Mouse (Mus musculus) layer of hippocampus, postnatal 36 days (tissue): ENCODE measurements around the gene Stk32c. TPM values are rescaled to one million over a fixed set of nuclear protein-coding genes. Genes with fewer than 3 reads are reported as not detected.
A peak's percentile ranks its signal among the peaks of the same experiment; 100 is the strongest.

Experiments used
- DNase-seq, 2 experiments: peaks; one replicate each; pipeline ENCODE4 v3.0.0; 2022
- total RNA-seq, 2 experiments: library from RNA; stranded (reverse); gene quantifications; 2 replicates each; pipeline ENCODE4 v1.2.3; 2021

The Stk32c gene
- total RNA-seq, 2 experiments from 2014 or later, result 101 to 105 TPM

DNA sequence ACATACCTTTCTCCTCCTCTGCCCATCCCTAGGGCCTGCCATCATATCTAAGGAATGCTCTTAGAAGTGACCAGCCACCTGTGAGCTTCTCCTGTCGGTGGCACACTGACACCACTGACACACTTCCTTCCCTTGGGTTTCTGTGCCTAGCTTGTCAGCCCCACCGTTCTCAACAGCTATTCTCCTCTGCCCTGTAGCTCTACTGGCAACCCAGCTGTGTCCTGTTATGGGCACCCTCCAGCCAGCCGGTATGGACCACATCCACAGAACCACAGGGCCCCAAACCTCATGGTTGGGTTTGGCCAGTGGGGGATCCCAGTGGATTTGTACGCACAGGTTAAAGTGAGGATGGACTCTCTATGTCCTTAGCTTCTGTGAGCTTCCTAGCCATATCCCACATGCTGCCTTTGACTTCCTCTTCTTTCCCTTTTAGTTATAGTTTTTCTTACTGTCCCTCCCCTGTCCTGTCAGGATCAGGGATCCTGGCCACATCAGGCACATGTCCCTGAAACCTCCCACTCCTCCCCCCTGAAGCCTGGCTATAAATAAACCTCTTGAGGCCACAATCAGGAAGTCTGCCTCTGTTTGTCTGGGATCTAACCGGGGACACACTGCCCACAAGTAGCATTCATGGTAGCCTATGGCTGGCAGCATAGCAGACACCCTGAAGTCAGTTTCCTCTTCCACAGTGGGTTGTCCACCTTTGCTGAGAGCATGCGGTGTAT is 15.5 kb upstream of the Stk32c start:
- no peak for DNase-seq

DNA sequence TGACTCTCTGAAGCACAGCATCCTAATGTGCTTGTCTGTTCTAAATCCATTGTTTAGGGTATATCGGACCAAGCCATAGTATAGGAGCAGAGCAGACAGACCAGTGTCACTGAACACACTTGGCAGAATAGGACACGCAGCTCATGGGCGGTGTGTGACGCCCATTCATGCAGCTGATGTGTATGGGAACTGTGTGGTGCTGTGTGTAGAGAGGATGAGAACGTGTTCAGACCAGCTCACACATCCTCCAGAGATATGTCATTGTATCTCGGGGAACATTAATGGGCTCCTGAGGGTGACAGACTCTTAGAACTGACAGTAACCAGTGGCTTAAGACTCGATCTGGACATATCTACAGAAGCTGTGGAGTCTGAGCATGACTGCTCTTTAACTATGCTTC is 13.3 kb upstream of the Stk32c start:
- peak in 1 of 2 experiments; percentile 0 for DNase-seq

DNA sequence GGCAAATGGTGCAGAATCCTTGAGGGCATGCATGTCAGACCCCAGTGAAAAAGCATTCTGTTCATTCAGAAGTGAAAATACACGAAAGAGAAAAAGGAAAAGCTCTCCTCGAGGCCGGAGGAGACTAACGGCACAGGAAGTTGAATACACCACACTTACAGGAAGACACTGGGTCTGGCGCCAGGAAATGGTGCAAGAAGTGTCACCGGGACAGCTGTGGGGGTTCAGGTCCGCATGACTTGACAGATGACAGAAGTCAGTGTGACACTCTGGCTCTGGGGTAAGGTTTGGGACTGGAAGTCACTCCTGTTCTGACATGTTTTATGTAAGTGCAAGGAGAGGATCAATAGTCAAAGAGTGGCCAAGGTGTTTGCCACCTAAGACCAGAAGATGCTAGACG is 11.6 kb upstream of the Stk32c start:
- no peak for DNase-seq

DNA sequence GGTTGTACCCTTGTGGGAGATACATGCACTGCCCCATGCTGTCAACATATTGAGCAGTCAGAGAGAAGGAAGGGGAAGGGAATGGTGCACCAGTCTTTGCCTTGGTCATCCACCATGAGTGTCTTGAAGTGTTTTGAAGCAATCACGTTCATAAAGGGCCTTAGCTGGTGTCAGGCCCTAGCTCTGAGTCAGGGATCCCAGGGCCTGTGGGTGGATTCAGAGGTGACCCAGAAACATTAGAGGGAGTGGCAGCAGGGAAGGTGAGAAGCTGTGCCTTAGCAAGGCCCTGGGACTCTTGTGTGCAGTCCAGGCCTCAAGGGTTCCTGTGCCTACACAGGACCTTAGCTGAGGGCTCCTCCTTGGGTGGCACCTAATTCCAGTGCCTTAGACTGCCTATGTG is 11.0 kb upstream of the Stk32c start:
- DNase-seq, result peak in 1 of 2 experiments; percentile 0

DNA sequence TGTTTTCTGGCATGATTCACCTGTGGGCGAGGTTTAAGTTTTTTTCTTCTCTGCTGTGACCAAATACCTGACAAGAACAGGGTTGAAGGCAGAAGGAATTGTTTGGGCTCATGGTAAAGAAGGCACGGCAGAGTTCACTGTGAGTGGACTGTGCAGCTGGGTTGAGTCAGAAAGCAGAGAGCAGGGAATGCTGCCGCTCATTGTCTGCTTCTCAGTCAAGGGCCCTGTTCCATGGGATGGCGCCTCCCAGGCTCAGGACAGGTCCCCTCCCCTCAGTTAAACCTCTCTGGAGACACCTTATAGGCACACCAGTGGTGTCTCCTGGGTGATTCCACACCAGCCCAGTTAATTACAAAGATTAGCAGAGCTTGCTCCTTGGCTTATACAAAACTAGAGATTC is 9.2 kb upstream of the Stk32c start:
- DNase-seq, result no peak

DNA sequence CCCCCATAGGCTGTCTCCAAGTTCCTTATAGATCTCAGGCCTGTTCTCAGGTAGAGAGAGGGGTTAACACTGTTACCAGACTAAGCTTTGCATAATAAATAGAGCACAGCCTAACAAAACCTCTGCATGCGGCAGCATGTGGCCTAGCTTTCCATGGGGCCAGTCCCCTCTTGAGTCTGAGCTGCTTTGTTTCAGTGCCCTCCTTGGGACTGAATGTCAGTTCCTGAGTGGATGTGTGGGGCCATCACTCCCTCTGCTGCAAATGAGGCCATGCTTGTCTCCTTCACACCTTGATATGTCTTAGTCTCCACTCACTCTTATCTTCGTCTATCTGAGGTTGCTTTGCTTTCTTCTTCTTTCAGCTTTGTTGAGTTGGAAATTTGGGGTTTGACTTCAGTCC is 8.7 kb upstream of the Stk32c start:
- DNase-seq, result no peak

DNA sequence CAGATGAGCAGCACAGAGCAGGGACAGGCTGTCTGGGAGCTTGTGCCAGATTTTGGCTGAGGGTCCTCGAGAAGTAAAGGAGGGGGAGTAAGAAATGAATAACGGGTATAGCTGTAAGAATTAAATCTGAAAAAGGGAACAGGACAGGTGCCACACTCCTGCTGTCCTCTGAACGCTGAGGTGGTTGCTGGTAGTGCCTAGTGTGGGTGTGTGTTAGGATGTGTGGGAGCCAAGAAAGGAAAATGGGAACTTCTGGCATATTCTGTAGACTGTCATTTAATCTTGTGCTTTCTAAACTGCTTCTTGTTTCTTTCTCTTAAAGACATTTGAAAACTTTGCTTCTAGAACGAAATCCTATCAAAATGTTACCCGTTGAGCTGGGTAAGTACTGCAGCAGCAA is 8.0 kb upstream of the Stk32c start:
- no peak for DNase-seq

DNA sequence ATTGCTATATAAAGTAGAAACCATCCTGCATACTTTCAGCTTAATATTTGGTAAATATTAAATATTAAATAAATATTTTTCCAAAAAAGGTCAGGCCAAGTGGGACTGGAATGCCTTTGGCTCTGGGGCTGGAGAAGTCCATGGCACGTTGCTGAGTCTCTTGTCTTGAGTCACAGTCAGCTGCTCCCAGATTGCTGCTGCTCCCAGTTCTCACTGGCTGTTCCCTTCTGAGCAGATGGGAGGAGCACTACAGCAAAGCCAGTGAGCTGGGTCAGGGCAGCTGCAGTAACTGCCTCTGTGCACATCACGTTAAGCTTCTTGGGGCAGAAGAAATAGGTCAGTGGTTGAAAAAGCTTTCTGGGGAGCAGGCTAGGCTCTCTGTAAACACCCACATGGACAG is 7.2 kb upstream of the Stk32c start:
- DNase-seq, result no peak

DNA sequence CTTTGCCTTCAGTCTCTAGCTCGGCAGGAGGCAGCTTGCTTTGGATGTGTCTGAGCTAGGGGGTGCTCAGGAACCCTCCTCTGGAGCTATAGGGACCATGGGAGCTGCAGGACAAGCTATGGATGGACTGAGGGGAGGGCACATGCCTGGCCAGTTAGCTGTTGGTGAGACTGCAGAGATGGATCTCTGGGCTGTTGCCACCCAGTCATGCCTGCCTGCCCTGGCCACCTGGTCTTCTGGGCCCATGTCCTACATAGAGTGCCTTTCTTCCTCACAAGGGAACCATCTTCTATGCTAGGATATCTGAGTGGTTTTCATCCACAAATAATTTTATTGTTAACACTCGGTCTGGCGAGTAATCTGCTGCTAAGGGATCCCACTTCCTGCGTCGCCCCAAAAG is 6.4 kb upstream of the Stk32c start:
- DNase-seq, result no peak

DNA sequence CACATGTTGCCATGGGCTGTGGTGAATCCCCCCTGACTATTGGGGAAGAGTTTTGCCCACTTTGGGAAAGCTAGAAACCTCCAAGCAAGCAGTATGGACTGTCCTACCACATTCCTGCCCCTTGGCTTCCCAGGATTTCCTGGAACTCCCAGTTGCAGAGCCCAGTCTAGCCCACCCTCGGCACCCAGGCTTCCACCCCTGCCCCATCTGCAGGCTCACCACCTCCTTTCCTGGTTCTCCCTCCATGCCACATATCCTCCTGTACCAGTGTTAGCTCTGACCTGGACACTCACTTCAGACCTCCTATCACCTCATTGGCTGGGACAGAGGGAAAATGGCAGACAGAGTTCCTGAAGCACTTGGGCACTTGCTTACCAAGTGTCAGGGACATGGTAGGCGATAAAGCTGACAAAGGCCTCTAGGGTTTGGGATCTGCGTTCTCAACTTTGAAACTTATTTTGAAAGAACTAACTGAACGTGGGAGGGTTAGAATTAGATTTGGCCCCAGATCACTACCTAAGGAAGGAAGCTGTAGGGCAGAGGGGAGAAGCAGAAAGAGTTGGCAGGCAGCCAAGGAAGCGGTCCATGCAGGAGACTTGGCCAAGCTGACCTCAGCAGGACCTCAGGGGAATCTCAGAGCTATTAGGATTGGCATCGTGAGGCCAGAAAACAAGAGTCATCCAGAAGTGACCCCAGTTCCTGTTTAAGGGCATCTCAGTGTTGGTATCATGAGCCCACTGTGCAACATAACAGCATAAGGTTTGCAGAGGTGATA is 5.7 kb upstream of the Stk32c start:
- DNase-seq, result no peak

DNA sequence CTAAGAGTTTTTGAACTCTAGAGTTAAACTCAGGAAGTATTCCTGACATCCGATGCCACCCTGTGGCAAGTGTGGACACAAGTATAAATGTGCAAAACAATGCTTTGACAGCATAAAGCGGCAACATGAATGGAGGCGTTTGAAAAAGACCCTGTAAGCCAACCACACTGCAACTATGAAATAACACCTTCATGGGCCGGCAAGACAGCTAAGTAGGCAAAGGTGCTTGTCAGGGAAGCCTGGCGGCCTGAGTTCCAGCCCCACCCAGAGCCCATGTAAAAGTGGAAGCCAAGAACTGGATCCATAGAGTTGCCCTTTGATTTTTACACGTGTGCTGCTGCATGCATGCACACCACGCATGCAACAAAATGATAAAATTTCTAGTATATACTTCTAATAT is 3.9 kb upstream of the Stk32c start:
- peak in 1 of 2 experiments; percentile 4 for DNase-seq

DNA sequence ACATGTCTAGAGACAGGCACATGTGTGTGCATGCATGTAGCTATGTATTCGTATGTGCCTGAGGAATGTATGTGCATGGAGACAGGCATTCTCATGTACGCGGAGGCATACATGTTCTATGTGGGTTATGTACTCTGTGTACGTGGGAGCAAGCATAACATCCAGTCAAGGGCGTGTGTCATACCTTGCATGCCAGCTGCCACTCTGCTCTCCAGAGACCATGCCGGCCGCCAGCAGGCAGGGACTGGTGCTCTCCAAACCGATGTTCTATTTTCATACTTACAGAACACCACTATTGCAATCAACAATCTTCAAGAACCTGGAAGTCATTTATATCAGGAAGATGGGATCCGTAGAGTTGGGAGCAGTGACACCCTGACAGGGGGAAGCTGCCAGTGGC is 3.4 kb upstream of the Stk32c start:
- peak in 1 of 2 experiments; percentile 1 for DNase-seq

DNA sequence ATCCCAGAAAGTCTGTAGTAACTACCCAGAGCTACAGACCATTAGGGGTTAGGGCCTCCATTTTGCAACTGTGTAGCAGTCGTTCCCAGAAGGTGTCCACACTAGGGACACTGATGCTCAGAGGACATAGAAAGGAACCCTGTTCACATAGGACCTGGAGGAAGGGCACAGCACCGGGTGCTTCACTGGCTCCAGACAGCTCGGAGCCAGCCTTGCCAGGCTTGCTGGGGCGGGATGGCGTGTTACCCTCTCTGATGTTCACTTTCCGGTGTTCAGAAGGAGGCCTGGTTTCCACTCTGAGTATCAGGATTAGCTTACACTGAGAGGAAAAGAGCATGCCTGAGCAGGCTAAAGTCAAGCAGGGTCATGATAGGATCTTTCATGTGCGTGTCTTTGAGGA is 2.8 kb upstream of the Stk32c start:
- DNase-seq, result peak in 1 of 2 experiments; percentile 1

DNA sequence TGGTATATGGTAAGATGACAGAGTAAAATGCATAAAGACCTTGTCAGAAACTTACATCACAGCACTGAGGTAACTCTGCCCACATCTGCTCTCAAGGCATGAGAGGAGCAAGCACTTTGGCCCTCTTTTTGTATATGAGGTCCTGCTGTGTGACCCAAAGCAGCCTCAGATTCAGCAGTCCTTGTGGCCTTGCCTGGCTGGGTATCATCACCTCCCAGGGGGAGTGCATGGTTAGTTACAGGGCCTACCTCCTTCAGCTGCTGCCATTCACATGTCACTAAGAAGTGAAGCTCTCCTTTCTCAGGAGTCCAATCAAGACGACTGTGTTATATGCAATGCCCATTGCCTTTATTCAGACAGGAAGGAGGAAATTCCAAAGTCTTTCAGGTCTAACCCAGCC is 2.4 kb upstream of the Stk32c start:
- DNase-seq, result peak in 1 of 2 experiments; percentile 1

DNA sequence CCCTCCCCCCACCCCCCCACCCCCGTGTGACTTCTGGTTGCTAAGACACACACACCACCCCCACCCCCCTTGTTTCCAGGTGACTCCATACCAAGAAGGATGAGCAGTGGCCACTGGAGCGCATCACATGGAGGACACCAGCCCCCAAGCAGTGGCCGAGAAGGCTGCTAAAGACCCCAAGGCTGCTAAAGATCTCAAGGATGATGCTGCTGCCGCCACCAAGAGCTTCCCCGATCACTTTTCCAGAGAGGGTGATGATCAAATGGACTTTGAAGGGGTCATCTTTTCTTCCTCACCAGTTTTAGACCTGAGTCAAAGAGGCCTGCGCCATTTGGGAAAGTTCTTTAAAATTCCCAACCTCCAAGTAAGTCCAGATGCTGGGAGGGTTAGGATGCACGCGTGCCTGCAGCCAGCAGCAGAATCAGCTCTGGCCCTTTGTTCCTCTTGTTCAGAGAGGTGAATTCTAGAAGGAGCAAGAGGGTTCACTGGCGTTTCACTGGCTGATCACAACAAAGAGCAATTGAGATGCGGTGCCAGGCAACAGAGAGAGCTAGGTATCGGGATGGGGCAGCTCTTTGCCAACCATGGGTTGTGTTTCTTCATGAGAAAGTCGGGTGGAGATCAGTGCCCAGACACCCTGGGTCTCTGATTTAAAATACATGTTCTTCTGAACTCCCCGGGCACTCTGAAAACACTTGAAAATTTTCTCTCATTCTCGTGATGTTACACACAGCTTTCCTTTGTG is 1.7 kb upstream of the Stk32c start:
- peak in 1 of 2 experiments; percentile 1 for DNase-seq

DNA sequence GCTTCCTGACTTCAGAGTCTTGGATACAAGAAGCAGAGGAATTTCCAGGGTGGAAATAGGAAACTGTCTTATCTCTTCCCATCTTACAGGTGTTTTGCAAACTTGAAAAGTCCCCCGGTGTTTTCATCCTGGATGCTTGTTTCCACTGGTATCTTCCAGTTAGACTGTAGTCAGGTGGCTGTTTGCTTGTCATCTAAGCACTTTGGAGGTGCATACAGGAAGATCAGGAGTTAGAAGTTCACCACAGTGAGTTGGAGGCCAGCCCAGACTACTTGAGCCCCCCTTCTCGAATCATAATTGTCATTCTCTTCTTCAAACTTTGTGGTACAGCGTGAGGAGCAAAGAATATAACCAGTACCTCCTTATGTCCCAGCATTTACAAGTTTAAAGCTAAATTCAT is 1.1 kb upstream of the Stk32c start:
- DNase-seq, result peak in 1 of 2 experiments; percentile 0

DNA sequence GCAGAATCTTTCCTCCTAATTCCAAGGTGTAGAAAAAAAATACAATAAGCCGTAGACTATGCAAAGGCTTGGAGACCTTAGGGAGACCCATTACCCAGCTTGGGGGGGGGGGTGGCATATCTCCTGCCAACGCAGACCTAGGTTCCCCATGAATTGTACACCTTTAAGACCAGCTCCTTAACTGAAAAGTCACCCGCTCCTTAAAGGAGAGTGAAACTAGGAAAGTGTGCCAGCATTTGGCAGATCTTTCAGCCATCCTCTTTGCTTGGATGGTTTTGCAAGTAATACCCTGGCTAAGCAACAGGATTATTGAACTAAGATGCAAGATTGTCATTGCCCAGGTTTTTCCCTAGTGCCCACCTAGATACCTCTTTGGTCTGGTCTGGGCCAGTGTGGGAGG is 644 bp upstream of the Stk32c start:
- no peak for DNase-seq

DNA sequence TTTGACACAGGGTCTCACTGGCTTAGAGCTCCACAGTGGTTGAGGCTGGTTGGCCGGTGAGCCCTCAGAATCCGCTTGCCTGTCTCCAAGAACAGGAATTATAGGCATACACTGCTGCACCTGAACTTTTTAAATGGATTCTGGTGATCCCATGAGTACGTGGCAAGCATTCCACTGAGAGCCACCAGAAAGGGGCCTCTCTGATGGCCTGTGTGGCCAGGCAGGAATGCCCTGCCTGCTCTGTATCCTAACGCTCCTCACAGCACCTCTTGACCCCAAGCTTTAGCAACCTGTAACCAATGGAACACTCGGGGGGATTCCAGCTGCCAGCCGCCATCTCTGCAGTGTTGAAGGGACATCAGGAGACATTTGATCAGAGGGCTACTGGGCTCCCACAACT is 1.3 kb downstream of the Stk32c start:
- peak in 1 of 2 experiments; percentile 1 for DNase-seq

DNA sequence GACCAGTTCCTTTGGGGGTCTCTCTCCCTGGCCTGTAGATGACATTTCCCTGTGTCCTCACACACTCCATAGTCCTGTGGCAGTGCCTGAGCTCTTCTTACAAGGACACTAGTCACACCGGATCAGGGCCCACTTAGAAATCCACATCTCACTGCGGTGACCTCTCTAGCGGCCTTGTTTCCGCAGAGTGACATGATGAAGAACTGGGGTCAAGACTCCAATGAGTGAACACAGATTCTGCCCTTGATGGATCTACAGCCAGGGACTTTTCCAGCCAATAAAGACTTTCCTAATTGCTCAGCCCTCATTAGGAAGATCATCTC is 4.4 kb downstream of the Stk32c start:
- peak in 1 of 2 experiments; percentile 1 for DNase-seq

DNA sequence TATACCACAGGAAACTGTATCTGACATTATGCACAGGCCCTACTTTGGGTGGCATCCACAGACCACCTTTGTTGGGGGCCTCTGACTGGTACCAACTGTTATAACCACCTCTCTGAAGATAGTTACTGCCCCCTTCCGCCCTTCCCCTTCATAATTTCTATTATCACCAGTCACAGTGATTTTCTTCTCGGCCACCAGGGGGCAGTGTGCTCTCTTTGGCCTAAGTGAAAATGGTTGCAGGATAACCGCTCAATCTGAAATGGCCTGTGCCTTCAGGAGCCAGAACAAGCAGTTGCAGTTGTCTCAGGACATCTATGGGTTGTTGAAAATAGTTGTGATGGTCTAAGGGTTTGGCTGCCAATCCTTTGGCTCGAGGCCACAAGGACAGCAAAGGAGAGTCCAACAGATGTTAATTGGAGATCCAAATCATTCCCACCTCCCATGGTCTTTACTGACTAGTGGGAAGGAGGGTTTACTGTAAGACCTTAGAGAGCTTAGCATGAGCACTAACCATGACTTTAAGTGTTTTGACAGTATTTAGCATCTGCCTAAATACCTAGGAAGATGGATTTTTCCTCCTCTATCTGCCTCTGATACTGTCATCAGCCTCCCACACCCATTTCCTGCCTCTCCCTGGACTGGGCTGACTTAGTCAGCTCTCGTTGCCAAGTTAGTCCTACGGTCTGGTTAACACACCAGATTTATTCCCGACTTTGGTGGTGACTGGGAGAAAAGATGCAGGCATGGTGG is 4.9 kb downstream of the Stk32c start:
- DNase-seq, result peak in 1 of 2 experiments; percentile 7

DNA sequence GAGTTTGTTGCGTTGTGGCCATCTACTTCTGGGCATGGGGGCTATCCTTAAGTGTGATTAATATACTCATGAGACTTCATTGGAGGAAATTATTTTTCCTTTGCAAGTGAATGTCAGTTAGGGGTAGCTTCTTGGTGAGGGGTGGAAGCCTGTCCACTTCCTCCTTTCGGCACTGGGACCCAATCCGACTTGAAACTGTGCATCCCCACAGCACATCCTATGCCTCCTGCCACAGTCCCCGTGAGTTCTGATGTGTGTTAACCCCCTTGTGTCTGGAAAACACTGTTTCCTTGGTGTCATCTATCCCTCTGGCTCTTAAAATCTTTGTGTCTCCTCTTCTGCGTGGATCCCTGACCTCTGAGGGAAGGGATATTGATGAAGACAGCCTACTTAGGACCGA is 11.9 kb downstream of the Stk32c start:
- no peak for DNase-seq

DNA sequence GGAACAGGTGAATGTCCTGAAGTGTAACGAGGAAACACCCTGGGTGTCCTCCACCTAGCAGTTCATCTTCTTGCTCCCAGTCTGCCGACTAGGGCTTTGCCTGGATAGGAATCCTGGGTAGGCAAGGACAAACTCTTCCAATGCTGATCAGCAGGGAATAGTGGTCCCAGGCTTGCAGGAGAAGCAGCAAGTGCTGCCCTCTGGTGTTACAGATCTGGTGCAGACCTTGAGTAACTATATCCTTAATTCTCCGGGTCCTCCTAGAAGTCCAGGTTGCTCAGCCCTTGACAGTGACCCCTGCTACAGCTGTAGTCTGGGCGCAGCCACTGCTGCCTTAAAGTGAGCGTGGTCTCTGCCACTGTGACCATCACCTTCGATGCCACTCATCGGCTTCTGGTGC is 13.0 kb downstream of the Stk32c start:
- peak; percentile 54 to 58 for DNase-seq

DNA sequence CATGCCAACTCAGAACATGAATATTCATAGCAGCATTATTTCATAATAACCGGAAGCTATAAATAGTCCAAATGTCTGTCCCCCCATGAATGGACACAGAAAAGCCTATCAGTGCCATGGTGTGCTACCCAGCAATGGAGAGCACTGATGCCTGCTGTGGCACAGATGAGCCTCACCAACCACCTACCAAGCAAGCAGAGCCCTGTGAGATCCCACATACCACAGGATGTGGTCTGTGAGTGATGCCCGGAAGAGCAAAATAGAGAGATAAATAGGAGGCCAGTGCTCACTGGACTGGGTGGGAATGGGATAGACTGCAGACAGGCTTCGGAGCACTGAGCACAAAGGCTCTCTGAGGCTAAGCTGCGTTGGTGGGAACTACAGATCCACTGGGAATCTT is 16.1 kb downstream of the Stk32c start:
- DNase-seq, result no peak
